Mouse (Mus musculus): ENCODE data around the gene B3galnt2. TPM values are rescaled to one million over a fixed set of nuclear protein-coding genes. Genes with fewer than 3 reads are reported as not detected.

The B3galnt2 gene
- total RNA-seq (2021) = 10 to 100 TPM; 27.2 to 28.4 TPM
- polyA plus RNA-seq (2012; rRNA removed) = 13.2 and 24.6 TPM in 2 replicates
- long read RNA-seq, transcript B3galnt2-201 (12 exons, 3,892 nt) = major isoform, 34 of 64 reads
- long read RNA-seq, partial matches to known transcripts = 2 of 64 reads
- long read RNA-seq, other reads (novel, unspliced or antisense) = 26 of 64 reads

- no peaks in the 10 kb centered on the region; the same call in 1 of the 2 replicates for H3K4me1 ChIP-seq (ENCODE audit: control insufficient read depth, insufficient read depth, low read length)
- TF ChIP-seq CTCF (IDR thresholded peaks at IDR 0.05) = peak; percentile 19; the same call in 1 of the 2 replicates
- TF ChIP-seq EP300 (IDR thresholded peaks at IDR 0.05; ENCODE audit: insufficient read depth, low read depth, low read length) = 0 out of 2 replicates have a peak, but pooled peaks have one; percentile 13
- TF ChIP-seq POLR2A (IDR thresholded peaks at IDR 0.05; ENCODE audit: insufficient read depth, low read depth, low read length) = peak; percentile 98
- no peaks in the 10 kb centered on the region for H3K79me2 ChIP-seq (replicated peaks; ENCODE audit: control insufficient read depth, insufficient read depth, low read length)
- peak within 1 kb of the TSS; percentile 84 for H3K9ac ChIP-seq (ENCODE audit: low read depth, low read length)
- peak within 1 kb of the TSS; percentile 91 for H3K27ac ChIP-seq
- intact Hi-C loops (cut with DNase I) = loop anchor here (2.0 to 5.0 kb wide), 3 partner anchors 39 to 658 kb away; partner anchors contain the start of genes Mrpl32, Psma2 and Tbce
- under 1% methylated on average over 77 of the region's 78 CpGs for WGBS
- no peaks in the 10 kb centered on the region for H3K36me3 ChIP-seq (ENCODE audit: control insufficient read depth, insufficient read depth, low read length)
- peak; percentile 92 to 99 for DNase-seq
- no peaks in the 10 kb centered on the region for H3K27me3 ChIP-seq (ENCODE audit: control insufficient read depth, insufficient read depth, low read length)
- H3K4me3 ChIP-seq = peak within 1 kb of the TSS; percentile 98
These were observed at the start of gene B3galnt2 for GRCm38 (mm10) chr13:13953874-13954832. B3galnt2 (plus strand) TSS chr13:13954469.

DNA sequence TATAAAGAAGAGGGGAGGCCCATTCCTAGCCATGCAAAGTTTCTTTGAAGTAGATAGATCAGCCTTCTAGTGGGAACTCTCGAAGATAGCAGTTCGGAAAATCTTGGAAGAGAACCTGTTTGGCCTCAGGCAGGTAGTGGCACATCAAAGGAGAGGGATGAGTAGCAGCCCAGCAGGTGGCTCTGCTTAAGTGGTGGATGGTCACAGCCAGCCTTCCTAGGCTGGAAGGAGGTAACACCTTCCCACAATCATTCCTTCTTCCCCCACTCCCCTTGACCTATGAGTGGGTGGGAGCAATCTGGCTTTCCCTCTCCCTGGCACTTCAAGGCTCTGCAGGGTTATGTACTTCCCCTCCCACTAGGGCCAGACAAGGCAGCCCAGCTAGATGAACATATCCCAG, 42.9 kb upstream of the B3galnt2 start:
- Histone ChIP-seq H3K27me3 (ENCODE audit: control insufficient read depth, insufficient read depth, low read length) (no peaks in the 10 kb centered on the region), H3K9ac (ENCODE audit: low read depth, low read length) (no peak overlapping the region), H3K4me1 (ENCODE audit: control insufficient read depth, insufficient read depth, low read length) (no peaks in the 10 kb centered on the region), H3K36me3 (ENCODE audit: control insufficient read depth, insufficient read depth, low read length) (no peaks in the 10 kb centered on the region), H3K79me2 (replicated peaks; ENCODE audit: control insufficient read depth, insufficient read depth, low read length) (no peaks in the 10 kb centered on the region), H3K27ac (no peak overlapping the region), H3K4me3 (no peak overlapping the region)
- DNase-seq = no peak
- intact Hi-C loops (cut with DNase I) = no loop called here
- TF ChIP-seq EP300 (IDR thresholded peaks at IDR 0.05; ENCODE audit: insufficient read depth, low read depth, low read length) (no peak), POLR2A (IDR thresholded peaks at IDR 0.05; ENCODE audit: insufficient read depth, low read depth, low read length) (no peak), CTCF (IDR thresholded peaks at IDR 0.05) (no peak)
- 29% methylated on average over 2 of the region's 2 CpGs for WGBS

DNA sequence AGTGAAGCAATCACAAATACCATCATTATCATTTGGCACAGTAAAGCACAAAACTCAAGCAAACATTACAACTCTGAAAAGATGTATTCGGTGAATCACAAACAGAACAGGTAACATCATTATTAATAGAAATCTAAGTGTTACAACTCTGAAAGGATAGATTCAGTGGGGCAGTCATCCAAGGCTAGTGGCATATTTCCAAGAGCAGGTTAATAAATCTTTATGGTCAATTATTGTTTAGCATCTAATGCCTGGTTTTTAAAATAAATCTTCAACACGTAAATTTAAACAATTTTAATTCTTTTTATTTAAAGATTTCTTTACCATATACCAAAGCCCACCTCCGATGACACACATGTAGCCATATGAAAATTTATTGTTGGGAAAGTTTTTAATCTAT, 34.9 kb upstream of the B3galnt2 start:
- Histone ChIP-seq H3K36me3 (ENCODE audit: control insufficient read depth, insufficient read depth, low read length) (no peaks in the 10 kb centered on the region), H3K27ac (no peak overlapping the region), H3K79me2 (replicated peaks; ENCODE audit: control insufficient read depth, insufficient read depth, low read length) (no peaks in the 10 kb centered on the region), H3K4me1 (ENCODE audit: control insufficient read depth, insufficient read depth, low read length) (no peaks in the 10 kb centered on the region), H3K9ac (ENCODE audit: low read depth, low read length) (no peak overlapping the region), H3K27me3 (ENCODE audit: control insufficient read depth, insufficient read depth, low read length) (no peaks in the 10 kb centered on the region), H3K4me3 (no peak overlapping the region)
- WGBS = 94% methylated on average over 3 of the region's 3 CpGs
- intact Hi-C loops (cut with DNase I) = no loop called here
- no peak for DNase-seq
- TF ChIP-seq CTCF (IDR thresholded peaks at IDR 0.05) (no peak), EP300 (IDR thresholded peaks at IDR 0.05; ENCODE audit: insufficient read depth, low read depth, low read length) (no peak), POLR2A (IDR thresholded peaks at IDR 0.05; ENCODE audit: insufficient read depth, low read depth, low read length) (no peak)

GRCm38 (mm10) chr13:13922526-13922925, 31.7 kb upstream of the B3galnt2 start:
- Histone ChIP-seq H3K4me1 (ENCODE audit: control insufficient read depth, insufficient read depth, low read length) (no peaks in the 10 kb centered on the region), H3K27me3 (ENCODE audit: control insufficient read depth, insufficient read depth, low read length) (no peaks in the 10 kb centered on the region), H3K4me3 (no peak overlapping the region), H3K9ac (ENCODE audit: low read depth, low read length) (no peak overlapping the region), H3K27ac (no peak overlapping the region), H3K36me3 (ENCODE audit: control insufficient read depth, insufficient read depth, low read length) (no peaks in the 10 kb centered on the region), H3K79me2 (replicated peaks; ENCODE audit: control insufficient read depth, insufficient read depth, low read length) (no peaks in the 10 kb centered on the region)
- no peak for TF ChIP-seq EP300 (IDR thresholded peaks at IDR 0.05; ENCODE audit: insufficient read depth, low read depth, low read length)
- no peak for TF ChIP-seq POLR2A (IDR thresholded peaks at IDR 0.05; ENCODE audit: insufficient read depth, low read depth, low read length)
- no peak for TF ChIP-seq CTCF (IDR thresholded peaks at IDR 0.05)
- intact Hi-C loops (cut with DNase I) = no loop called here
- no peak for DNase-seq

DNA sequence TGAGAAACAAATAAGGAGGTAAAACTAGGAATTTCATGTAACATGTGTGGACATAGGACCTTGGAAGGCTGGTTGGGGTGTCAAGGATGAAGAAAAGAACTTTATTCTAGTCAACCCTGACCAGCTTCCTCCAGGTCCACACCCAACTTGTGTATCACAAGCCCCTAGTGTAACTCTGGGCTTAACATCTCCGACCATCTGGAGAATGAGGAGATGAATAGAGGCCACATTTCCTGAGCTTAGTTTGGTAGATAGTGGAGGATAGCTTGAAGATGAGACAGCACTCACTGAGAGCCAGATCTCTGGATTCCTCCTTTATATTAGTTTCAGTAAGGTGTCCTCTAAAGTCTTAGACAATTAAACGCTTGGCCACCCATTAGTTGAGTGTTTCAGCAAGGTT, 24.3 kb upstream of the B3galnt2 start:
- no peak overlapping the region for H3K4me3 ChIP-seq
- no peaks in the 10 kb centered on the region for H3K79me2 ChIP-seq (replicated peaks; ENCODE audit: control insufficient read depth, insufficient read depth, low read length)
- TF ChIP-seq POLR2A (IDR thresholded peaks at IDR 0.05; ENCODE audit: insufficient read depth, low read depth, low read length) (no peak), CTCF (IDR thresholded peaks at IDR 0.05) (no peak), EP300 (IDR thresholded peaks at IDR 0.05; ENCODE audit: insufficient read depth, low read depth, low read length) (no peak)
- H3K27ac ChIP-seq = no peak overlapping the region
- 71% methylated on average over 2 of the region's 2 CpGs for WGBS
- no peak for DNase-seq
- no peaks in the 10 kb centered on the region for H3K27me3 ChIP-seq (ENCODE audit: control insufficient read depth, insufficient read depth, low read length)
- no peaks in the 10 kb centered on the region for H3K4me1 ChIP-seq (ENCODE audit: control insufficient read depth, insufficient read depth, low read length)
- H3K9ac ChIP-seq (ENCODE audit: low read depth, low read length) = no peak overlapping the region
- intact Hi-C loops (cut with DNase I) = no loop called here
- no peaks in the 10 kb centered on the region for H3K36me3 ChIP-seq (ENCODE audit: control insufficient read depth, insufficient read depth, low read length)
